Mouse (Mus musculus) liver, adult (tissue): ENCODE data around the gene Higd1c.

Experiments
- GATA4 ChIP-seq: IDR thresholded peaks from 2 replicates; pipeline ENCODE4 v1.6.1; 2014; ENCODE audit warnings: mild to moderate bottlenecking, low read length; ENCODE audit not compliant: insufficient replicate concordance

Gene Higd1c

DNA sequence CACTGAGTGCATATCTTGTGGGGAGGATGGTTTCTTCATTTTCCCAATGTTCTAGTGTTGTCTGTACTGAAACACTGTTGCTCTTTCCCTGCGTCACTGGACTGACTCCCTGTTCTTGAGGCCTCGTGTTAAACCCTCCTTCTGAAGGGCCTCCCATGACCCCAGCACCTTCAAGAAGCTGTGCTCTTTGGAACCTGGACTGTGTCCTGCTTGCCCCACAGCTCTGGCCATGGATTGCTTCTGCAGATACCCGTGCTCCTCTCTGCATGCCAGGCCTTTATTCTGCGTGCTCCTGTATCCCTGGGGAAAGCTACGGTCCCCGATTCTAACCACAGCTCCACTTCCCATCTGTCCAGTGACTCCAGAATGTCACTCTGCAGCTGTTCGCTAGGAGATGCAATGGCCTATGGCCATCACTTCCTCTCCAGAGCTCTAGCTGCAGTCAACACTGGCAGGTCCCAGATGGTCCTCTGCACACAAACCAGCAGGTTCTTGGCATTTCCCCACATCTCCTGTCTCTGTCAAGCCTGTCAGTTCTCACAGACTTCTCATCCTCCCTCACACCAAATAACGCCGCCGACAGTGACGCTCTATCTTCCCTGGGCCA lies 65.7 kb downstream of the Higd1c start:
- no peak for TF ChIP-seq GATA4

DNA sequence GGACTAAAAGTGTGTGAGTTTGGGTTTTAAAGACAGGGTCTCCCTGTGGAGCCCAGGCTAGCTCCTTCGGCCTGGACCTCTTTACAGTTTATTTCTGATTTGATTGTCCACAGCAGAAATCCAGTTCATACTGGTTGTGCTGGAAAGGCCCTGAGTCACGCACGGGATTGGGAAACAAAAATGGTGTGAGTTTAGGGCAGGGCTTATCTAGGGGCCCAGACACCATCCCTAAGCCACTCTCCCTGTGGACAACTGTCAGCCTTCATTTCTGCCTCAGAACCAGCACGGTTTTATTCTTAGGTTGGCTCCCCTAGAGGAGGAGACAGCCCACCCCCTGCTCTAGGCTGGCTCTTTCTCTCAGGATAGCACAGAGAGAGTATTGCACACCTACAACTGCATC lies 68.9 kb downstream of the Higd1c start:
- no peak for TF ChIP-seq GATA4
